Mouse (Mus musculus) thymus, adult 2 months (tissue): ENCODE results near the gene Ccdc148.

Experiments used
- CTCF ChIP-seq: fragments of 200-500 bp; IDR thresholded peaks from 2 replicates; pipeline ENCODE4 v1.5.1; 2012; ENCODE audit warnings: mild to moderate bottlenecking, control low read depth, low read length, moderate library complexity, borderline replicate concordance; ENCODE audit not compliant: control insufficient read depth, poor library complexity, insufficient read depth; ENCODE audit errors: extremely low read depth
- POLR2A ChIP-seq: fragments of 200-500 bp; IDR thresholded peaks from 2 replicates; pipeline ENCODE4 v1.6.1; 2012; ENCODE audit warnings: mild to moderate bottlenecking, low read length, control low read depth, moderate library complexity; ENCODE audit not compliant: control insufficient read depth, poor library complexity, insufficient read depth; ENCODE audit errors: extremely low read depth

DNA sequence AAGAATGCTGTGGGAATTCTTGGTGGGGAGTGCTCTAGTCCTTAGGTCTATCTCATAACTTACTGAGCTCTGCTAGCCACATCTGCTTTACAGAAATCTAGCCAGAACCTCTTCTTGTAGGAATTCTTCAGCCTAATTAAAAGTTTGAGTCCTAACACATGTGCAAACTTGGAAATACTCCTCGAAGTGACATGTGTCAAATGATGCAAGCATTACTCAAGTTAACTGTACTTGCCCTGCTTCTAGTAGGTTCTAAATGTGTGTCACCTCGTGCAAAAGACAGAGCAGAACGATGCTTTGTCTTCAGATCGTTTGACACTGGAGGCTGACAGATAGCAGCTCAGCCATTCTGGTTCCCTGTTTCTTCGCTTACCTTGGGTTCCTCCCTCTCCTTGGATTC is 32.6 kb upstream of the Ccdc148 start:
- TF ChIP-seq POLR2A, result no peak
- TF ChIP-seq CTCF, result no peak
